ENCODE assay signal across 8 mouse cellular contexts in genomic region chr6:49822871-49823230, GRCm38 (mm10). TPM values are rescaled to one million over a fixed set of nuclear protein-coding genes. Genes with fewer than 3 reads are reported as not detected.
DNase-seq lines count a peak whose midpoint lies in the region; ATAC-seq and TF ChIP-seq lines count a peak whose summit lies in the region.

No protein-coding gene starts in this region.

- H3K27ac ChIP-seq in heart, embryonic 10.5 days = no peak overlapping the region
- H3K27ac ChIP-seq in ES-Bruce4 (ENCODE audit: insufficient read depth, low read length) (no peak overlapping the region), macrophage (no peak overlapping the region)
- H3K27ac ChIP-seq in hindbrain, embryonic 12.5 days = no peak overlapping the region

- TF ChIP-seq EP300 in ES-Bruce4 (IDR thresholded peaks at IDR 0.05; ENCODE audit: insufficient read depth, low read depth, low read length) = no peak

- H3K4me1 ChIP-seq in heart, embryonic 10.5 days = peaks cover 14% of the 10 kb centered on the region
- no peaks in the 10 kb centered on the region for H3K4me1 ChIP-seq in ES-Bruce4 (ENCODE audit: control insufficient read depth, insufficient read depth, low read length)
- H3K4me1 ChIP-seq in hindbrain, embryonic 12.5 days = peaks cover 16% of the 10 kb centered on the region

- ATAC-seq in hindbrain, embryonic 12.5 days (ENCODE audit: low FRiP score) = no peak

- DNase-seq in heart, embryonic 10.5 days (ENCODE audit: low spot score) = no peak
- no peak for DNase-seq in heart, adult 11 months
- no peak for DNase-seq in adrenal gland, postnatal 10 days
- DNase-seq in left cerebral cortex, adult 9 months (ENCODE audit: low spot score in 2 of 2) = no peak
- no peak for DNase-seq in layer of hippocampus, adult 8-10 months (ENCODE audit: low spot score in 2 of 2)

- no peaks in the 10 kb centered on the region for H3K36me3 ChIP-seq in heart, embryonic 10.5 days
- H3K36me3 ChIP-seq in ES-Bruce4 (ENCODE audit: control insufficient read depth, insufficient read depth, low read length, poor library complexity, severe bottlenecking) = no peaks in the 10 kb centered on the region
- H3K36me3 ChIP-seq in hindbrain, embryonic 12.5 days = no peaks in the 10 kb centered on the region
- no peaks in the 10 kb centered on the region for H3K36me3 ChIP-seq in macrophage (ENCODE audit: inconsistent target)

- no peak for TF ChIP-seq CTCF in ES-Bruce4 (IDR thresholded peaks at IDR 0.05; ENCODE audit: low read depth, low read length)

- H3K4me3 ChIP-seq in heart, embryonic 10.5 days = peak overlapping the region; percentile 67
- peak overlapping the region; percentile 75 for H3K4me3 ChIP-seq in ES-Bruce4 (ENCODE audit: low read depth, low read length)
- H3K4me3 ChIP-seq in hindbrain, embryonic 12.5 days = peak overlapping the region; percentile 36
- peak overlapping the region; percentile 31 for H3K4me3 ChIP-seq in macrophage (ENCODE audit: inconsistent target)

- H3K4me2 ChIP-seq in hindbrain, embryonic 12.5 days (replicated peaks) = peak overlapping the region; percentile 63

- TF ChIP-seq POLR2A in ES-Bruce4 (IDR thresholded peaks at IDR 0.05; ENCODE audit: insufficient read depth, low read length) = no peak

- no peaks in the 10 kb centered on the region for H3K9me3 ChIP-seq in heart, embryonic 10.5 days
- no peaks in the 10 kb centered on the region for H3K9me3 ChIP-seq in ES-Bruce4 (replicated peaks; ENCODE audit: control insufficient read depth, insufficient read depth, low read length, poor library complexity, severe bottlenecking)
- no peaks in the 10 kb centered on the region for H3K9me3 ChIP-seq in hindbrain, embryonic 12.5 days (replicated peaks)

- peaks cover 84% of the 10 kb centered on the region for H3K27me3 ChIP-seq in heart, embryonic 10.5 days (ENCODE audit: insufficient read depth, poor library complexity, severe bottlenecking)
- peaks cover 15% of the 10 kb centered on the region for H3K27me3 ChIP-seq in ES-Bruce4 (ENCODE audit: control insufficient read depth, insufficient read depth, low read length, poor library complexity, severe bottlenecking)
- peaks cover 50% of the 10 kb centered on the region for H3K27me3 ChIP-seq in hindbrain, embryonic 12.5 days

- WGBS in heart, embryonic 10.5 days = under 1% methylated on average over 10 of the region's 10 CpGs
- 2% methylated on average over 10 of the region's 10 CpGs for WGBS in hindbrain, embryonic 12.5 days
- 11% methylated on average over 9 of the region's 10 CpGs for WGBS in macrophage (ENCODE audit: missing documents)

- H3K79me2 ChIP-seq in macrophage (ENCODE audit: inconsistent target) = no peaks in the 10 kb centered on the region

- peak overlapping the region; percentile 35 for H3K9ac ChIP-seq in ES-Bruce4 (ENCODE audit: low read depth, poor library complexity, severe bottlenecking)
- H3K9ac ChIP-seq in hindbrain, embryonic 12.5 days = peak overlapping the region; percentile 15

RNA-seq across cellular contexts. Expression of gene Npy, which starts 0.3 kb away (rescaled TPM):
- polyA plus RNA-seq in heart, embryonic 10.5 days (2016; fragmentation: Nextera tagmentation; extraction: Ambion mirVana) = 0.43 and 0.92 TPM in 2 replicates
- polyA plus RNA-seq in ES-Bruce4 (2011; ENCODE audit: insufficient read depth, insufficient read length, low read depth, missing spikeins) (not detected in 2 replicates), macrophage (2018) (39.0 to 157 TPM (median 139 TPM) in 3 replicates)
- 36.7 and 55.3 TPM in 2 replicates for polyA plus RNA-seq in hindbrain, embryonic 12.5 days (2016; fragmentation: Nextera tagmentation; extraction: Ambion mirVana)
- 10 to 100 TPM in 1 of 26 experiments, 1 to 10 TPM in 13, not detected in 12; 1.6 to 10.7 (median 2.9) TPM for total RNA-seq in macrophage (2018; cell fraction: chromatin; rRNA removed)
- 100 to 1,000 TPM in 1 of 26 experiments, 10 to 100 TPM in 25; 33.9 to 105 (median 68.7) TPM for total RNA-seq in macrophage (2018; cell fraction: cytosol; rRNA removed)
- total RNA-seq in macrophage (2018; cell fraction: nucleus; rRNA removed) = 10 to 100 TPM in 19 of 26 experiments, 1 to 10 TPM in 7; 5.7 to 49.0 (median 17.2) TPM
- total RNA-seq in adrenal gland, postnatal 10 days (2021) = 100 to 1,000 TPM; 506 to 551 TPM
- 100 to 1,000 TPM in 1 of 4 experiments, 10 to 100 TPM in 3; 68.4 to 101 (median 84.9) TPM for total RNA-seq in layer of hippocampus, adult 8-10 months (2022)

Comparison
In these comparisons a context has a peak if more than half of its experiments do, and no peak if none do; other contexts are left out.
1. RNA of gene Npy, which starts 0.3 kb away (polyA plus RNA-seq): 39.0 to 157 TPM in macrophage and 36.7 to 55.3 TPM in hindbrain, embryonic 12.5 days; 0.43 to 0.92 TPM in heart, embryonic 10.5 days and not detected in ES-Bruce4; every median in the first group is over 10 times any median in the second.
2. Peak in every context shown above with its lines, with median percentiles within 50 percentile points of each other: H3K4me3 ChIP-seq.